ENCODE assay signal across 10 mouse cellular contexts in the genomic region with DNA sequence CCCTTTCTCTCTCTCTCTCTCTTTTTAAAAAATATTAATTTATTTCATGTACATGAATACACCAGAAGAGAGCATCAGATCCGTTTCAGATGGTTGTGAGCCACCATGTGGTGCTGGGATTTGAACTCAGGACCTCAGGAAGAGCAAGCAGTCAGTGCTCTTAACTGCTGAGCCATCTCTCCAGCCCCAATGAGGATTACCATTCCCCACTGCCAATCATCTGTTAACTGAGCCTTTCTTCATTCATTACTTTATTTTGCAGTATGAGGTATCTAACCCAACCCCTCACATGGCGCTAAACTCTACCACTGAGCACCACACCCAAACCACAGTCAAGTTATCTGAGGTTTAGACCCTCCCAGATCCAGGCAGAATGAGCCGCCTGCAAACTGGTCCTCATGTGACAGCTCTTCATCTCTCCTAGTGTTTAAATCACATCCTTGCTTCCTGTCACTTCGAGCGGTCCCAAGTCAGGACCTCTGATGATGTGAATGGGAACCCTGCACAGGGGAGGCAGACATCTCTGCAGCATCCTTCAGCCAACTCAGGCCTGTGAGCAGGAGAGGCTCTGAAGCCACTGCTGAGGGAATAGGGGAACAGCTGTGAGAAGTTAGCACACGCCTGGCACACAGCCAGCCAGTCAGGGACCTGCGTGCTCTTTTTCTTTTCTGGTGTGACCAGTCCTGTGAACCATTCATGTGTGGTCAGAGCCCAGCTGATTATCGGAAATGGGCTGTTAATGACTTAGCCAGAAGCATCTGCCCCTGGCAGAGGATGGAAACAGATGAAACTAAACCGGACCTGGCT. TPM values are rescaled to one million over a fixed set of nuclear protein-coding genes. Genes with fewer than 3 reads are reported as not detected.
DNase-seq lines count a peak whose midpoint lies in the region; ATAC-seq and TF ChIP-seq lines count a peak whose summit lies in the region.
"Had no signal": no experiment of that assay in that cellular context is flagged by ENCODE, and none has a peak within 500 bp of the region (broad histone marks: within the 10 kb centered on the region; RNA-seq: fewer than 3 reads in every experiment).

No protein-coding gene starts in this region.

- DNase-seq in gastrocnemius, adult 2 months: peak; percentile 45
- DNase-seq in gastrocnemius, postnatal 25 days: no peak
- peak; percentile 24 for DNase-seq in right cerebral cortex, postnatal 14 days
- no peak for DNase-seq in right cerebral cortex, postnatal 36 days (ENCODE audit: low spot score in 2 of 2)
- peak; percentile 76 for DNase-seq in induced T-regulatory cell, adult 2 months (ENCODE audit: low read depth)
- DNase-seq in skeletal muscle tissue, adult 2 months (ENCODE audit: low read depth, low spot score): peak; percentile 16
- DNase-seq in ovary, postnatal 14 days (ENCODE audit: low spot score): no peak

- H3K9ac ChIP-seq in heart, embryonic 12.5 days: no peak overlapping the region
- H3K9ac ChIP-seq: midbrain, embryonic 12.5 days had no signal

- peaks cover 7% of the 10 kb centered on the region; the same call in 1 of the 2 replicates for H3K4me1 ChIP-seq in heart, embryonic 12.5 days (replicated peaks)

- TF ChIP-seq CTCF in gastrocnemius, adult 2 months (IDR thresholded peaks at IDR 0.05): no peak

- no peaks in the 10 kb centered on the region for H3K36me3 ChIP-seq in heart, embryonic 12.5 days
- H3K36me3 ChIP-seq: midbrain, embryonic 12.5 days had no signal

- H3K27me3 ChIP-seq in heart, embryonic 12.5 days (replicated peaks): no peaks in the 10 kb centered on the region
- H3K27me3 ChIP-seq: midbrain, embryonic 12.5 days had no signal

- H3K9me3 ChIP-seq in heart, embryonic 12.5 days (replicated peaks): no peaks in the 10 kb centered on the region
- H3K9me3 ChIP-seq: midbrain, embryonic 12.5 days had no signal

- H3K4me2 ChIP-seq in heart, embryonic 12.5 days: no peak overlapping the region
- H3K4me2 ChIP-seq: midbrain, embryonic 12.5 days had no signal

- intact Hi-C loops in gastrocnemius, adult 2 months (cut with DNase I): no loop called here

- H3K4me3 ChIP-seq in gastrocnemius, adult 2 months: no peak overlapping the region
- no peak overlapping the region for H3K4me3 ChIP-seq in heart, embryonic 12.5 days
- H3K4me3 ChIP-seq: midbrain, embryonic 12.5 days had no signal

- no peak overlapping the region for H3K27ac ChIP-seq in gastrocnemius, adult 2 months
- no peak overlapping the region for H3K27ac ChIP-seq in heart, embryonic 12.5 days (ENCODE audit: poor library complexity, severe bottlenecking)
- H3K27ac ChIP-seq: midbrain, embryonic 12.5 days had no signal

- ATAC-seq in heart, embryonic 12.5 days (ENCODE audit: insufficient number of reproducible peaks, low FRiP score): no peak

- 45% methylated on average over 9 of the region's 9 CpGs for WGBS in heart, embryonic 12.5 days

RNA-seq across cellular contexts. Expression of gene Zfp683, which starts 12.1 kb away (rescaled TPM):
- not detected for total RNA-seq in gastrocnemius, adult 2 months (2021)
- total RNA-seq in gastrocnemius, postnatal 25 days (2021): not detected
- not detected in 2 replicates for polyA plus RNA-seq in heart, embryonic 12.5 days (2016; fragmentation: Nextera tagmentation; extraction: Ambion mirVana)
- total RNA-seq: heart, adult 8-10 months had no signal
- polyA plus RNA-seq: midbrain, embryonic 12.5 days had no signal

RNA-seq across cellular contexts. Expression of gene Crybg2, which starts 19.1 kb away (rescaled TPM):
- not detected for total RNA-seq in gastrocnemius, adult 2 months (2021)
- not detected for total RNA-seq in gastrocnemius, postnatal 25 days (2021)
- 0.41 and 0.51 TPM in 2 replicates for polyA plus RNA-seq in heart, embryonic 12.5 days (2016; fragmentation: Nextera tagmentation; extraction: Ambion mirVana)

RNA-seq across cellular contexts. Expression of gene Lin28a, which starts 22.9 kb away (rescaled TPM):
- total RNA-seq in gastrocnemius, adult 2 months (2021): under 1 TPM; 0.08 to 0.28 TPM
- under 1 TPM; 0.24 to 0.49 TPM for total RNA-seq in gastrocnemius, postnatal 25 days (2021)
- polyA plus RNA-seq in heart, embryonic 12.5 days (2016; fragmentation: Nextera tagmentation; extraction: Ambion mirVana): 0.64 and 0.99 TPM in 2 replicates
- total RNA-seq: heart, adult 8-10 months had no signal

RNA-seq across cellular contexts. Expression of gene Dhdds, which starts 40.8 kb away (rescaled TPM):
- 10 to 100 TPM; 10.8 to 11.6 TPM for total RNA-seq in gastrocnemius, adult 2 months (2021)
- 1 to 10 TPM; 9.5 TPM for total RNA-seq in gastrocnemius, postnatal 25 days (2021)
- 30.5 and 33.3 TPM in 2 replicates for polyA plus RNA-seq in heart, embryonic 12.5 days (2016; fragmentation: Nextera tagmentation; extraction: Ambion mirVana)

RNA-seq across cellular contexts. Expression of gene Cd52, which starts 53.4 kb away (rescaled TPM):
- under 1 TPM in 1 of 2 experiments, not detected in 1; 0.71 TPM for total RNA-seq in gastrocnemius, adult 2 months (2021)
- 1 to 10 TPM in 1 of 2 experiments, under 1 TPM in 1; 0.61 to 1.2 TPM for total RNA-seq in gastrocnemius, postnatal 25 days (2021)
- polyA plus RNA-seq in heart, embryonic 12.5 days (2016; fragmentation: Nextera tagmentation; extraction: Ambion mirVana): 4.3 and 5.7 TPM in 2 replicates

Comparison
In these comparisons a context has a peak if more than half of its experiments do, and no peak if none do; other contexts are left out.
1. DNase-seq: peak in gastrocnemius, adult 2 months (single experiment), right cerebral cortex, postnatal 14 days (single experiment), induced T-regulatory cell, adult 2 months (single experiment) and skeletal muscle tissue, adult 2 months (single experiment); none in gastrocnemius, postnatal 25 days (single experiment), right cerebral cortex, postnatal 36 days (0 of 2) and ovary, postnatal 14 days (single experiment).